Mouse (Mus musculus) G1E (cell line): ENCODE measurements at regions not wholly inside any gene's neighbourhood (a gene's known extent, or its start where the extent isn't known, plus 50 kb on each side); places are given as distances from the start of the nearest gene placed in this dataset.

Experiments
- ATAC-seq: 2 replicates; pipeline ENCODE4 v1.8.0; 2016; ENCODE audit warnings: mild to moderate bottlenecking; ENCODE audit not compliant: insufficient number of reproducible peaks, poor library complexity, low FRiP score, severe bottlenecking; ENCODE audit errors: extremely low read depth
- DNase-seq: peaks from one replicate; pipeline ENCODE4 v3.0.0; 2012; ENCODE audit warnings: low spot score
- H3K27me3 ChIP-seq: 2 replicates; pipeline ENCODE4 v1.6.1; 2012; ENCODE audit warnings: mild to moderate bottlenecking, low read length, inconsistent platforms; ENCODE audit not compliant: insufficient read depth
- H3K36me3 ChIP-seq: replicated peaks from 2 replicates; pipeline ENCODE3; 2012; ENCODE audit warnings: mild to moderate bottlenecking, inconsistent platforms
- H3K4me1 ChIP-seq: 2 replicates; pipeline ENCODE4 v1.6.1; 2012; ENCODE audit warnings: low read depth, low read length, inconsistent platforms, mixed read lengths; ENCODE audit not compliant: insufficient read depth
- H3K4me3 ChIP-seq: 2 replicates; pipeline ENCODE4 v1.5.1; 2012; ENCODE audit warnings: low read depth, mild to moderate bottlenecking, inconsistent platforms, low read length, moderate library complexity, mixed read lengths
- H3K9me3 ChIP-seq: replicated peaks from 2 replicates; pipeline ENCODE4 v1.6.1; 2012; ENCODE audit warnings: inconsistent platforms
- CTCF ChIP-seq: IDR thresholded peaks from 2 replicates; pipeline ENCODE4 v1.5.1; 2012; ENCODE audit warnings: low read depth, low read length, inconsistent platforms, mixed read lengths
- GATA1 ChIP-seq: IDR thresholded peaks from 2 replicates; pipeline ENCODE4 v1.6.1; 2012; ENCODE audit warnings: borderline replicate concordance, low read length, inconsistent platforms, mixed read lengths
- GATA2 ChIP-seq: IDR thresholded peaks from 2 replicates; pipeline ENCODE4 v1.6.1; 2012; ENCODE audit warnings: low read depth, low read length, inconsistent platforms, borderline replicate concordance
- POLR2AphosphoS5 ChIP-seq: IDR thresholded peaks from 2 replicates; pipeline ENCODE4 v1.6.1; 2012; ENCODE audit warnings: low read depth, low read length, inconsistent platforms; ENCODE audit not compliant: insufficient replicate concordance
- TAL1 ChIP-seq: conservative IDR thresholded peaks from 2 replicates; pipeline ENCODE4 v1.6.1; 2012; ENCODE audit warnings: low read depth, low read length, inconsistent platforms, mixed read lengths

DNA sequence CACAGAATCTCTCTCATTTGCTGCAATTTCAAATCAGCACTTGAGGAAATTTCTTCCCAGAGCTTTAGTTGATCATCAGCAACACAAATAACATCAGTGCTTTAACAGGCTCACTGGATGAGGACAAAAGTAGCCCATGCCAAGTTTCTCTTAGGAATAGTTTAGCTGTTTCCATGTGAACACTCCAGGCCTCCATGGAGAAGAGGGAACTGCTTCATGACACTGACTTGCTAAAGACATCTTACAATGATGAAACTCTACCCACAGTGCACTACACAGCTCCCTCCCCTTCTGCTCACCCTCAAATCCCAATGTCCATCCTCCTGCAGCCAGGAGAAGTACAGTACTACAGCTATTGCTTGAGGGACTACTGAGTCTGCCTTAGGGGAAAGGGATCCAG lies 388.9 kb downstream of the Ptprc start:
- no peak for TF ChIP-seq POLR2AphosphoS5
- no peak for TF ChIP-seq CTCF
- TF ChIP-seq GATA2, result no peak
- no peak for TF ChIP-seq TAL1
- TF ChIP-seq GATA1, result no peak
- peaks cover 19% of the 10 kb centered on the region for H3K9me3 ChIP-seq
- H3K27me3 ChIP-seq, result no peaks in the 10 kb centered on the region
- H3K36me3 ChIP-seq, result no peaks in the 10 kb centered on the region
- ATAC-seq (no peak), DNase-seq (no peak)
- no peak overlapping the region for H3K4me3 ChIP-seq
- H3K4me1 ChIP-seq, result no peaks in the 10 kb centered on the region

DNA sequence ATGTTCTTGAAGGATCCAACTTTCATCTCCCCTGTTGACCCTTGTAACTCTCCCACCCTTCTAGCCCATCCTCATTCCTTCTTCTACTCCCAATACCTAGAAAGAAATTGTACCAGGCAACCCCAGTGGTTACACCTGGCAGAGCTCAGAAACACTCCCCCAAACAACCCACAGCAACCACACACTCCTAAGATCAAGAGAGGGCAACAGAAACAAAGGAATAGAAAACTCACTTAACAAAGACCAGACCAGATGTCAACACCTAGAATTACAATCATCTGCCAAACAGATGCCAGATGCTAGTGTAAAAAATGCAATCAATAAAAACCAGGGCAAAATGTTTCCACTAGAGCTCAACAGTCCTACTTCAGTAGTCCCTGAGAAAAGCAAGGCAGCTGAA lies 400.9 kb downstream of the Ptprc start:
- no peak for TF ChIP-seq TAL1
- Histone ChIP-seq H3K27me3 (no peaks in the 10 kb centered on the region), H3K9me3 (peaks cover 2% of the 10 kb centered on the region), H3K36me3 (no peaks in the 10 kb centered on the region), H3K4me3 (no peak overlapping the region), H3K4me1 (no peaks in the 10 kb centered on the region)
- no peak for DNase-seq
- ATAC-seq, result no peak

DNA sequence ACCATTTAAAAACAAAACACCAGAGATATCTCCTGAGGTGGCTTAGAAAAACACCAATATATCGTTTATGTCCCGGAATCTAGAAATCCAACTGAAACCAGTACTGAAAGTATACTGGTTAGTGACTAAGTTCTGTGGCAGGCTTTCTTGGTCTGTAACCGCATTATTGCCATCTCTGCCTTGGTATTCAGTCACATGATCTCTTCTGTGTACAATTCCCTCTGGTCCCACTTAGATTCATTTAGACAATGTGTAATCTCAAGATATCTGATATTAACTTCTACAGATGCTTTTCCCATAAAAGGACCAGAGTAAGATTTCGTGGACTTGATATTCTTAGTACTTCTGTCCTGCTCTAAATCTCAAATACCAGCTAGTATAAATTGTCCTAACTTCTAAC lies 414.7 kb downstream of the Ptprc start:
- Histone ChIP-seq H3K4me3 (no peak overlapping the region), H3K36me3 (no peaks in the 10 kb centered on the region), H3K27me3 (no peaks in the 10 kb centered on the region), H3K9me3 (peaks cover 20% of the 10 kb centered on the region), H3K4me1 (no peaks in the 10 kb centered on the region)
- ATAC-seq, result no peak
- no peak for TF ChIP-seq GATA1
- TF ChIP-seq TAL1, result no peak
- no peak for TF ChIP-seq GATA2
- TF ChIP-seq POLR2AphosphoS5, result no peak
- TF ChIP-seq CTCF, result no peak
- DNase-seq, result no peak

DNA sequence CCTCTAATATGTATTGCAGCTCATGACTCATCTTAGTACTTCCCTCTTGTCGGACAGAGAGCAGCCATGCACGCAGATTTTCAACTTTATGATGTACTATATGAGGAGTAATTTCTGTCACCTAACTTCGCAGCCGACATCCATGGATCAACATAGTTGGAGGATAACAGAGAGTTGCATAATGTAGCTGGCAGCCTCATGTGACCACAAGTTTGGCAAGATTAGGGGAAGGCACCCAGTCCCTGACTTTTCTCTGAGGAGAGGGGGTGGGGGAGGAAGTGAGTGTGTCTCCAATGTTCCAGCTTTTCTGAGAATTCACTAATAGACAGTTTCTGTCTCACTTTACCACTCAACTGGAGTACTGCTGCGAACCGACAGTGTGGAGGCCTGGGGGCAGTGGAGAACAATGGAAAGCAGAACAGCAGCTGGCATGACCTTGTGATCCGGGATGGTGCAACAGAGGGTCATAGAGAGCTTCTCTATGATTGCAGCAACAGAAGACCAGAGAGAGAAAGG lies 424.0 kb downstream of the Ptprc start:
- H3K9me3 ChIP-seq, result peaks cover 16% of the 10 kb centered on the region
- TF ChIP-seq GATA2, result no peak
- TF ChIP-seq GATA1, result no peak
- TF ChIP-seq POLR2AphosphoS5, result no peak
- no peak for TF ChIP-seq TAL1
- TF ChIP-seq CTCF, result no peak
- H3K4me3 ChIP-seq, result no peak overlapping the region
- ATAC-seq (no peak), DNase-seq (no peak)
- no peaks in the 10 kb centered on the region for H3K4me1 ChIP-seq
- H3K27me3 ChIP-seq, result no peaks in the 10 kb centered on the region
- no peaks in the 10 kb centered on the region for H3K36me3 ChIP-seq

DNA sequence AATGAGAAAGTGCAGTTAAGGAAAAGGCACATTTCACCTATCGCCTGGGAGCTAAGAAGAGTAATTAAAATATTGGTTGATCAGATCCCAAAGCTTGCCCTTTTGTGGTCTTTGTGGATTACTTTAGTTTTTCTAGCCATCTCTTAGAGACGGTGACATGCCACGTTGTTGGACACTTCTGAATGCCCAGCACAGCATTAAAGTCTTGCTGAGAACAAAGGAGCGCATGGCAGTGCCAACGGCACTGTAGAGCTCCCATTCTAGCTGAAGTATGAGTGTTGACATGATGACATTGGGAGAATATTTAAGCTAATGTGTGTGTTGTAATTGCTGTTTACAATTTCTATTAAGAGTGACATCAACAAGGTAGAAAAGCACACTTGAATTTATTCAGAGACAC lies 424.6 kb downstream of the Ptprc start:
- DNase-seq (no peak), ATAC-seq (no peak)
- H3K27me3 ChIP-seq, result no peaks in the 10 kb centered on the region
- no peaks in the 10 kb centered on the region for H3K36me3 ChIP-seq
- no peaks in the 10 kb centered on the region for H3K4me1 ChIP-seq
- H3K4me3 ChIP-seq, result no peak overlapping the region
- H3K9me3 ChIP-seq, result peaks cover 18% of the 10 kb centered on the region
- TF ChIP-seq GATA1, result no peak
- TF ChIP-seq TAL1, result no peak
- TF ChIP-seq GATA2, result no peak
- no peak for TF ChIP-seq POLR2AphosphoS5
- no peak for TF ChIP-seq CTCF

DNA sequence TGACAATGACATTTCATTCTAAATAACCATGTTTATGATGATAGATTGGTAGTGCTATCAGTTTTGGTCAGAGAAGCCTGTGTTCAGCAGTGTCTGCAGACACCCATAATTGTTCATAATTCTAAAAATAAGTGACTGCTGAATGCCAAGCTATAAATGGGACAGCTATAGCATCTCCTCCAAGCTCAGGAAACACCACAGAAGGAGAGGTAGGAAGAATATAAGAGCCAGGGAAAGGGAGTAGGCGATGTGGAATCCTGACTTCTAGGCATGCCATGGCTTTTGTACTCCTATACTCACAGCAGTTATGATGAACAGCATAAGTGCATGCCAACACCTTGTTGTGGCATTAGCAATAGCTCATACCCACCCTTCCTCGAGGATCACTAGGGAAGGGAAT lies 429.4 kb downstream of the Ptprc start:
- Histone ChIP-seq H3K9me3 (peaks cover 11% of the 10 kb centered on the region), H3K4me1 (no peaks in the 10 kb centered on the region), H3K36me3 (no peaks in the 10 kb centered on the region), H3K27me3 (no peaks in the 10 kb centered on the region), H3K4me3 (no peak overlapping the region)
- ATAC-seq (no peak), DNase-seq (no peak)
- TF ChIP-seq GATA2 (no peak), POLR2AphosphoS5 (no peak), TAL1 (no peak), GATA1 (no peak), CTCF (no peak)

DNA sequence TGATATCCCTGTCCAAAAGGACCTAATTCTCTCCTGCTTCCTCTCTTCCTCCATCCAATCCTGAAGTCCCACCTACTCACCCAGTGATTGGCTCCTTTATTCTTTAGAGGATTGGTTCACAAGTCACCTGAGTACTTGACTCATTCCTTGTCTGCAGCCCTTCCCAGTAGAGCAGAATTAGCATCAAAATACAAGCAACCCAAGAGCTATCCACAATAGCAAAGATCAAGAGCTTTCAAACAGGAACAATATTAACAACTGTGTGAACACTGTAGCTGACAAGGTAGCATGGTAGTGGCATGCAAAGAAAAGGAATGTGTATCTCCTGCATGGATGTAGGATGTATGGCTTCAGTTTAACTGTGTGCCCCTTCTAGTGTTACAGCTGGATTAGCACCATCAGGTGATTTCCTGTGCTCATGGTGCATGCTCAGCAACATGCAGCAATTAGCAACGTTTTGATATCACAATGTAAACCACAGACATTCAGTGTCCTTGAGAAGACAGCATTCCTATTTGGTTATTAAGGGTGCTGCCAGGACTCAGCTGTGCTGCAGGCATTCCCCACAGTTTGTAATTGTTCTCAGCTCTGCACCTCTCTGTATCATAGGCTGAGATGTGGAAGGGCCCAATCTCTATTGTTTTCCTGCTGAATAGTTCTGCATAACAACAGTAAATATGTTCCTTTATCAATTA lies 437.2 kb downstream of the Ptprc start:
- no peaks in the 10 kb centered on the region for H3K36me3 ChIP-seq
- H3K4me3 ChIP-seq, result no peak overlapping the region
- H3K27me3 ChIP-seq, result no peaks in the 10 kb centered on the region
- TF ChIP-seq GATA2, result no peak
- TF ChIP-seq POLR2AphosphoS5, result no peak
- TF ChIP-seq GATA1, result no peak
- no peak for TF ChIP-seq CTCF
- TF ChIP-seq TAL1, result no peak
- DNase-seq (no peak), ATAC-seq (no peak)
- H3K9me3 ChIP-seq, result peaks cover 17% of the 10 kb centered on the region
- H3K4me1 ChIP-seq, result no peaks in the 10 kb centered on the region
